Comparison of ENCODE assay signal across 10 mouse cellular contexts in the genomic region with DNA sequence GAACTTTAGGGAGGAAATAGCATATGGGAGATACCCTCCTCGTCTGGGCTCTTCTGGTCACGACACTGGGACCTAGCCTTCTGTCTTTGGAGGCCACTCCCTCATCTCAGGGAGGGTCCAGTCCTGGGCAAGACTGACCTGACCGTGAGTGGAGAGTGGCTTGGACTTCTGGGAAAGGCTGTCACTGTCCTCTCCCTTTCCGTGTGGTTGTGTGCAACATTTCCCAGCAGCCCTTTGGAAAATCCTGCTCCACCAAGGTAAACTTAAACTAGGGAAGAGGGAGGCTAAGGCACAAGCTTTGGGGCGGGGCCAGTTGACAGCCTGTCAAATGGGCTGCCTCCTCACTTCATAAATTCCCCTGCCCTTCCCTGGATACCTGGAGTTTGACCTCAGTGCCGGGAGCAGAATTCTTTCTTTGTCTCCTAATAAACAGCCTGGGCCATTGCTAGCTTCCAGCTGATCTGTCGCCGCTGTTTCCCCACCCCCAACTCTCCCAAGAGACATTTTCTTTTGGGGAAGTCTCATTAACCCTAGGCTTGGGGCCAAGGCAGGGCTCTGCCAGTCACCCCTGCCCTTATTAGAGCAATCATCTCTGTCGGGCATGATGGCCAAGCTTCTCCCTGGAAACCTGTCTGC. TPM values are rescaled to one million over a fixed set of nuclear protein-coding genes. Genes with fewer than 3 reads are reported as not detected.
DNase-seq lines count a peak whose midpoint lies in the region; ATAC-seq and TF ChIP-seq lines count a peak whose summit lies in the region.
"Had no signal": no experiment of that assay in that cellular context is flagged by ENCODE, and none has a peak within 500 bp of the region (broad histone marks: within the 10 kb centered on the region; RNA-seq: fewer than 3 reads in every experiment).

No protein-coding gene starts in this region.

- H3K9me3 ChIP-seq in heart, embryonic 10.5 days: no peaks in the 10 kb centered on the region
- no peaks in the 10 kb centered on the region for H3K9me3 ChIP-seq in liver, postnatal 0 days (ENCODE audit: low read length)

- no peak for TF ChIP-seq EP300 in liver, postnatal 0 days (IDR thresholded peaks at IDR 0.05; ENCODE audit: low read depth)

- peak overlapping the region; percentile 23; the same call in 1 of the 2 replicates for H3K27ac ChIP-seq in heart, embryonic 10.5 days
- peak overlapping the region; percentile 13; the same call in 1 of the 2 replicates for H3K27ac ChIP-seq in liver, postnatal 0 days (ENCODE audit: low read depth)

- WGBS in heart, embryonic 10.5 days: 41% methylated on average over 9 of the region's 9 CpGs
- 28% methylated on average over 9 of the region's 9 CpGs for WGBS in liver, postnatal 0 days (ENCODE audit: insufficient replicate concordance)

- no peak overlapping the region for H3K4me3 ChIP-seq in heart, embryonic 10.5 days
- no peak overlapping the region for H3K4me3 ChIP-seq in liver, postnatal 0 days (ENCODE audit: low read depth, low read length)

- H3K36me3 ChIP-seq in heart, embryonic 10.5 days: no peaks in the 10 kb centered on the region
- no peaks in the 10 kb centered on the region for H3K36me3 ChIP-seq in liver, postnatal 0 days (replicated peaks; ENCODE audit: insufficient read depth, low read length)

- DNase-seq in heart, embryonic 10.5 days (ENCODE audit: low spot score): no peak
- no peak for DNase-seq in heart, adult 8-10 months (ENCODE audit: low spot score)
- DNase-seq in embryo, embryonic 10.5 days (ENCODE audit: low spot score): peak; percentile 70
- peak; percentile 71 for DNase-seq in kidney, adult 18-20 months
- DNase-seq in liver, postnatal 0 days: peak; percentile 43
- DNase-seq in testis, postnatal 14 days (ENCODE audit: low spot score): no peak
- DNase-seq in thymus, postnatal 36 days: no peak
- DNase-seq: lung, embryonic 14.5 days; thymus, postnatal 4 days had no signal

- peaks cover 46% of the 10 kb centered on the region for H3K4me1 ChIP-seq in heart, embryonic 10.5 days
- peaks cover 6% of the 10 kb centered on the region; the same call in 1 of the 2 replicates for H3K4me1 ChIP-seq in liver, postnatal 0 days (ENCODE audit: insufficient read depth)

- H3K27me3 ChIP-seq in heart, embryonic 10.5 days (ENCODE audit: insufficient read depth, poor library complexity, severe bottlenecking): no peaks in the 10 kb centered on the region
- H3K27me3 ChIP-seq in liver, postnatal 0 days (ENCODE audit: insufficient read depth, low read length): no peaks in the 10 kb centered on the region

- TF ChIP-seq CTCF in liver, postnatal 0 days (IDR thresholded peaks at IDR 0.05; ENCODE audit: low read depth): no peak

- peak; percentile 88 for ATAC-seq in liver, postnatal 0 days
- ATAC-seq in frontal cortex, adult (ENCODE audit: low TSS enrichment): no peak

- H3K9ac ChIP-seq in liver, postnatal 0 days (replicated peaks): no peak overlapping the region
- H3K9ac ChIP-seq: lung, embryonic 14.5 days had no signal

- peak overlapping the region; percentile 19; the same call in 1 of the 2 replicates for H3K4me2 ChIP-seq in liver, postnatal 0 days (ENCODE audit: low read depth, low read length)
- H3K4me2 ChIP-seq: lung, embryonic 14.5 days had no signal

RNA-seq across cellular contexts. Expression of a gene that starts 51.0 kb away (rescaled TPM):
- 23.8 and 26.5 TPM in 2 replicates for polyA plus RNA-seq in heart, embryonic 10.5 days (2016; fragmentation: Nextera tagmentation; extraction: Ambion mirVana)
- 10 to 100 TPM; 12.7 to 14.5 (median 13.7) TPM for total RNA-seq in heart, adult 8-10 months (2022)
- 7.3 and 8.6 TPM in 2 replicates for polyA plus RNA-seq in liver, postnatal 0 days (2015; fragmentation: Nextera tagmentation; extraction: Ambion mirVana)

RNA-seq across cellular contexts. Expression of a gene that starts 51.0 kb away (rescaled TPM):
- 31.1 and 40.9 TPM in 2 replicates for polyA plus RNA-seq in heart, embryonic 10.5 days (2016; fragmentation: Nextera tagmentation; extraction: Ambion mirVana)
- 10 to 100 TPM; 13.6 to 17.4 (median 14.5) TPM for total RNA-seq in heart, adult 8-10 months (2022)
- 8.8 and 9.4 TPM in 2 replicates for polyA plus RNA-seq in liver, postnatal 0 days (2015; fragmentation: Nextera tagmentation; extraction: Ambion mirVana)

Comparison
In these comparisons a context has a peak if more than half of its experiments do, and no peak if none do; other contexts are left out.
1. DNase-seq: peak in embryo, embryonic 10.5 days (single experiment), kidney, adult 18-20 months (single experiment) and liver, postnatal 0 days (single experiment); none in heart, embryonic 10.5 days (single experiment), heart, adult 8-10 months (single experiment), testis, postnatal 14 days (single experiment) and thymus, postnatal 36 days (0 of 2).